Mouse (Mus musculus) kidney, postnatal 0 days (tissue): Measurements from ENCODE around the gene Camkmt. TPM values are rescaled to one million over a fixed set of nuclear protein-coding genes. Genes with fewer than 3 reads are reported as not detected.

ENCODE experiments used
- ATAC-seq: fragments of 200-750 bp; cut with Nextera tagmentation; replicated peaks from 2 replicates; pipeline ENCODE4 v1.8.0; 2017; ENCODE audit warnings: low read depth, moderate number of reproducible peaks, moderate TSS enrichment, moderate library complexity; ENCODE audit not compliant: low FRiP score
- DNase-seq: peaks from one replicate; pipeline ENCODE4 v3.0.0-alpha.2; 2016; ENCODE audit warnings: low spot score
- H3K27ac ChIP-seq: fragments of 300-500 bp; sonication (generic); 2 replicates; pipeline ENCODE4 v1.5.1; 2014; ENCODE audit warnings: mild to moderate bottlenecking
- H3K27me3 ChIP-seq: fragments of 300-500 bp; sonication (generic); 2 replicates; pipeline ENCODE4 v1.6.1; 2014; ENCODE audit warnings: low read length, mixed read lengths; ENCODE audit not compliant: insufficient read depth
- H3K36me3 ChIP-seq: fragments of 300-500 bp; sonication (generic); 2 replicates; pipeline ENCODE4 v1.6.1; 2014; ENCODE audit warnings: low read length, mixed read lengths; ENCODE audit not compliant: insufficient read depth
- H3K4me1 ChIP-seq: fragments of 300-500 bp; sonication (generic); replicated peaks from 2 replicates; pipeline ENCODE4 v1.6.1; 2014; ENCODE audit warnings: antibody characterized with exemption, low read length, mixed read lengths; ENCODE audit not compliant: insufficient read depth
- H3K4me2 ChIP-seq: fragments of 300-500 bp; sonication (generic); 2 replicates; pipeline ENCODE4 v1.6.1; 2014; ENCODE audit warnings: mild to moderate bottlenecking, low read length, moderate library complexity, mixed read lengths
- H3K4me3 ChIP-seq: fragments of 300-500 bp; sonication (generic); replicated peaks from 2 replicates; pipeline ENCODE4 v1.5.1; 2014; ENCODE audit warnings: low read depth, low read length
- H3K9ac ChIP-seq: fragments of 300-500 bp; sonication (generic); 2 replicates; pipeline ENCODE4 v1.6.1; 2014; ENCODE audit warnings: low read depth, low read length
- H3K9me3 ChIP-seq: fragments of 300-500 bp; sonication (generic); replicated peaks from 2 replicates; pipeline ENCODE4 v1.6.1; 2016; ENCODE audit warnings: low read length, inconsistent platforms, mixed read lengths
- CTCF ChIP-seq: IDR thresholded peaks from 2 replicates; pipeline ENCODE4 v1.5.1; 2016; ENCODE audit warnings: antibody characterized with exemption, low read depth, mild to moderate bottlenecking, moderate library complexity
- WGBS: fragments of 180-500 bp; shearing (Covaris S2); extraction: QIAGEN DNeasy Blood & Tissue Kit; methylation state at CpG from one replicate; pipeline ENCODE4 v1.1.7; 2014; 5-methylcytosine and 5-hydroxymethylcytosine counted together
- polyA plus RNA-seq: library from polyadenylated mRNA; unstranded; fragments of >200 nt; fragmentation: Nextera tagmentation; extraction: Ambion mirVana; gene quantifications from 2 replicates; pipeline ENCODE4 v1.2.1, GENCODE M21; 2015

Camkmt gene
- polyA plus RNA-seq, 1 experiment from 2014 or later, result 14.4 TPM

DNA sequence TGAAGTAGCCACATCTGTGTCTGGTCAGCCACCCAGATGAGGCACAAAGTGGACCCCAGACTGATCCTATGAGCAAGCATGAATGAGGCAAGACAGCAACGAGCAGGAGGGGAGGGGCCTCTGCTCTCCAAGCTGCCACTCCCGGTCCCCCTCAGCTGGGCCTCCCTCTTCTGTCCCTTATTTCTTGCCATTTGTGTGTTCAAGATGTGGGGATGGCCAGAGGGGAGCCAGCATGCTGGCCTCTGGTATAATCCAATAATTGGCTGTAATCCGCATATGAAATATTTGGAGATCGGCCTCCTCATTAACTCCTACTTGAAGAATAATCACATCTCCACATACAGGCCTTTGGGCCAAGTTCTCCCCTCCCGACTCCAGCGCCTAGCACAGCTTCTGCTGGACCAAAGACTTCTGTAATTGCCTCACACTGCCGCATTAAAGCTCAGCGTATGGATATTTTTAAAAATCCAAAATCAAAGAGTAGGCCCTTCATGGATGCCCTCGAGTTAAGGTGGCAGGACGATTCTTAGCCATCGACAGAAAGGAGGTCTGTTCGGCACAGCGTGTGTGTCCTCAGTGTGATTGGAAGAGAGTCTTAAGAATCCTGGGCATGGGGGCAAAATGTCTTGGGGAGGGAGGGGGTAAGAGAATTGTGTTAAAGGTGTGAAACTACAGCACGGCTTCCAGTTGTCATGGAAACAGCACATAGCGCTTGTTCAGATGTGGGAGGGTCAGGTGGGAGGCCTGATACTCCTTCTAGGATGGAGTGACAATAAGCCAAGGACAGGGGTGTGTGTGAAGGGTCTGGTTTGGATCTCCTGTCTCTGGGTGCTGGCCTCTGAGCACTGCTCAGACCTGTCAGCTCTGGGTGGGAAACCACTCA, 416.1 kb downstream of the Camkmt start:
- H3K4me3 ChIP-seq, result no peak overlapping the region
- no peaks in the 10 kb centered on the region for H3K4me1 ChIP-seq
- no peaks in the 10 kb centered on the region for H3K9me3 ChIP-seq
- H3K9ac ChIP-seq, result no peak overlapping the region
- no peaks in the 10 kb centered on the region for H3K36me3 ChIP-seq
- DNase-seq (no peak), ATAC-seq (no peak)
- TF ChIP-seq CTCF, result no peak
- H3K27ac ChIP-seq, result no peak overlapping the region
- no peak overlapping the region for H3K4me2 ChIP-seq
- H3K27me3 ChIP-seq, result no peaks in the 10 kb centered on the region
- 81% methylated on average over 15 of the region's 15 CpGs for WGBS

- Histone ChIP-seq H3K27ac (no peak overlapping the region), H3K4me3 (no peak overlapping the region), H3K4me1 (no peaks in the 10 kb centered on the region), H3K36me3 (no peaks in the 10 kb centered on the region), H3K9me3 (no peaks in the 10 kb centered on the region), H3K9ac (no peak overlapping the region), H3K27me3 (no peaks in the 10 kb centered on the region), H3K4me2 (no peak overlapping the region)
- DNase-seq (no peak), ATAC-seq (no peak)
- 93% methylated on average over 4 of the region's 4 CpGs for WGBS
- TF ChIP-seq CTCF, result no peak
Observed at GRCm38 (mm10) chr17:85507089-85507460, 416.7 kb downstream of the Camkmt start.

Other genes with a start within 250 kb of the Camkmt start
- gene Ppm1b, start 133.8 kb upstream of the Camkmt start, polyA plus RNA-seq, result 66.2 and 67.3 TPM in 2 replicates
- gene Slc3a1, start 62.2 kb upstream of the Camkmt start, polyA plus RNA-seq, result 76.9 and 88.8 TPM in 2 replicates
- gene Prepl, start 311 bp upstream of the Camkmt start, polyA plus RNA-seq, result 25.8 and 26.2 TPM in 2 replicates